ENCODE assay signal across 16 mouse cellular contexts in the genomic region with DNA sequence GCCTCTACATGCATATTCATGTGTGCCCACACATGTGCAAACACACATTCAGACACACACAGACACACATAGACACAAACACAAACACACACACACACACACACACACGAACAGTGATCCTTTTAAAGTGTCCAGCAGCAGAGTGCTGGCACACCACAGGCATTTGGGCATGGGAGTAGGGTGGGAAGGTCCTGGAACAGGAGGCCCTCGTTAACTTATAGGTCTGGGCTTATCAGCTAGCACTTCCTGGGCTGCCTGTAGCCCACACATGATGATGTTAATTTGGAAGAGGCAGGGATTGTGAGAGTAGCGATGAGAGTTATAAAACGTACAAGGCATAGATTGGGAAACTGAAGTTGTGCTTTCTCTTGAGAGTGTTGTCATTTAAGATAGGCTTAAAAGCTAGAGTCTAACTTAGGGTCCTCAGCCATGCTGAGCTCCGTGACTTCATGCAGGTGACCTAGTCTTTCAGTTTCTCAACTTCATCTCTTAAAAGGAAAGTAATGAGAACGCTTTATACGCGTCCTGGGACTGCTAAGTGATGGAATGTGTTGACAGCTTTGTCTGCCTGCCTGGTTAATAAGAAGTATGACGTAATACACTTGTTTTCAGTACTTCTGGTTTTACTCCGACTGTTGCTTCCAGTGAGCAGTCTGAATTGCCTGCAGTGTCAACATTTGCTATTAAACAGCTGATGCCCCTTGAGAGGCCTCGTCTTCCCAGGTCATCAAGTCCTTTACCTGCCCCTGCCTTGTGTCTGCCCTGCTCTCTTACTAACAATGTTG. TPM values are rescaled to one million over a fixed set of nuclear protein-coding genes. Genes with fewer than 3 reads are reported as not detected.
DNase-seq lines count a peak whose midpoint lies in the region; ATAC-seq lines count a peak whose summit lies in the region.
"Had no signal": no experiment of that assay in that cellular context is flagged by ENCODE, and none has a peak within 500 bp of the region (broad histone marks: within the 10 kb centered on the region; RNA-seq: fewer than 3 reads in every experiment).

No protein-coding gene starts in this region.

- no peaks in the 10 kb centered on the region for H3K36me3 ChIP-seq in heart, embryonic 14.5 days (ENCODE audit: control insufficient read depth, insufficient read depth, low read length)
- no peaks in the 10 kb centered on the region for H3K36me3 ChIP-seq in macrophage (ENCODE audit: inconsistent target)
- H3K36me3 ChIP-seq: midbrain, embryonic 12.5 days; neural tube, embryonic 13.5 days had no signal

- peak overlapping the region; percentile 22 for H3K4me2 ChIP-seq in heart, embryonic 14.5 days (ENCODE audit: low read length)
- H3K4me2 ChIP-seq: midbrain, embryonic 12.5 days; neural tube, embryonic 13.5 days had no signal

- no peaks in the 10 kb centered on the region for H3K27me3 ChIP-seq in heart, embryonic 14.5 days (ENCODE audit: control insufficient read depth, insufficient read depth, low read length)
- H3K27me3 ChIP-seq: midbrain, embryonic 12.5 days; neural tube, embryonic 13.5 days had no signal

- no peaks in the 10 kb centered on the region for H3K9me3 ChIP-seq in heart, embryonic 14.5 days (ENCODE audit: control insufficient read depth, low read length)
- H3K9me3 ChIP-seq: midbrain, embryonic 12.5 days; neural tube, embryonic 13.5 days had no signal

- ATAC-seq in heart, embryonic 14.5 days (ENCODE audit: insufficient number of reproducible peaks, insufficient read depth, low FRiP score, low read depth): peak; percentile 69

- H3K4me3 ChIP-seq in heart, embryonic 14.5 days (ENCODE audit: control insufficient read depth in 1 of 2, insufficient read depth in 1 of 2, low read depth in 1 of 2, low read length in 2 of 2): no peak overlapping the region
- no peak overlapping the region for H3K4me3 ChIP-seq in macrophage (ENCODE audit: inconsistent target)
- H3K4me3 ChIP-seq: midbrain, embryonic 12.5 days; neural tube, embryonic 13.5 days had no signal

- no peak overlapping the region for H3K9ac ChIP-seq in heart, embryonic 14.5 days (ENCODE audit: low read length)
- H3K9ac ChIP-seq: midbrain, embryonic 12.5 days; neural tube, embryonic 13.5 days had no signal

- DNase-seq in heart, adult 11 months: peak; percentile 82
- no peak for DNase-seq in heart, postnatal 36 days
- peak; percentile 38 for DNase-seq in 416B (ENCODE audit: low read depth)
- DNase-seq in adrenal gland, adult 2 months: no peak
- no peak for DNase-seq in c-Kit-positive CD71-positive TER-119-positive erythroid progenitor cells, embryonic 14.5 days (ENCODE audit: low spot score)
- DNase-seq in kidney, postnatal 10 days: no peak
- DNase-seq: gastrocnemius, postnatal 14 days; kidney, postnatal 25 days; right cerebral cortex, adult 18-20 months had no signal

- H3K79me2 ChIP-seq in macrophage (ENCODE audit: inconsistent target): peaks cover 20% of the 10 kb centered on the region; the same call in 1 of the 2 replicates

- WGBS in heart, embryonic 14.5 days: 13% methylated on average over 11 of the region's 11 CpGs
- 44% methylated on average over 11 of the region's 11 CpGs for WGBS in macrophage (ENCODE audit: missing documents)

- H3K4me1 ChIP-seq in heart, embryonic 14.5 days (ENCODE audit: control insufficient read depth in 2 of 2, insufficient read depth in 2 of 2, low read length in 2 of 2): peaks cover 19 to 27% of the 10 kb centered on the region in 2 experiments
- H3K4me1 ChIP-seq: midbrain, embryonic 12.5 days; neural tube, embryonic 13.5 days had no signal

- intact Hi-C loops in heart, postnatal 36 days (cut with DNase I): no loop called here

- H3K27ac ChIP-seq in heart, embryonic 14.5 days (replicated peaks in 1 of 2; ENCODE audit: control insufficient read depth in 1 of 2, insufficient read depth in 1 of 2, low read depth in 2 of 2, low read length in 2 of 2): peak overlapping the region; percentile 74 to 80
- H3K27ac ChIP-seq in macrophage: peak overlapping the region; percentile 97
- H3K27ac ChIP-seq: midbrain, embryonic 12.5 days; neural tube, embryonic 13.5 days had no signal

RNA-seq across cellular contexts. Expression of gene P2ry13, which starts 5.8 kb away (rescaled TPM):
- 1 to 10 TPM in 1 of 2 experiments, under 1 TPM in 1; 0.64 to 1.1 TPM for total RNA-seq in heart, postnatal 36 days (2021)
- polyA plus RNA-seq in heart, embryonic 14.5 days (2014; fragmentation: Nextera tagmentation; extraction: Ambion mirVana): 0.49 and 0.78 TPM in 2 replicates
- total RNA-seq in macrophage (2018; cell fraction: chromatin; rRNA removed): 10 to 100 TPM in 5 of 26 experiments, 1 to 10 TPM in 20, under 1 TPM in 1; 0.34 to 30.4 (median 4.6) TPM
- total RNA-seq in macrophage (2018; cell fraction: cytosol; rRNA removed): 10 to 100 TPM in 24 of 26 experiments, 1 to 10 TPM in 2; 9.7 to 46.8 (median 16.9) TPM
- total RNA-seq in macrophage (2018; cell fraction: nucleus; rRNA removed): 10 to 100 TPM in 25 of 26 experiments, 1 to 10 TPM in 1; 6.6 to 58.2 (median 22.0) TPM
- polyA plus RNA-seq in macrophage (2018): 9.9 to 20.0 TPM (median 15.2 TPM) in 3 replicates
- 1 to 10 TPM in 1 of 2 experiments, under 1 TPM in 1; 0.98 to 1.7 TPM for total RNA-seq in adrenal gland, adult 2 months (2021)
- 0.33 and 0.41 TPM in 2 replicates for polyA plus RNA-seq in adrenal gland, adult 2 months (2012; rRNA removed)

RNA-seq across cellular contexts. Expression of gene Gpr87, which starts 10.0 kb away (rescaled TPM):
- not detected for total RNA-seq in heart, postnatal 36 days (2021)
- polyA plus RNA-seq in heart, embryonic 14.5 days (2014; fragmentation: Nextera tagmentation; extraction: Ambion mirVana): not detected in 2 replicates
- total RNA-seq in macrophage (2018; cell fraction: chromatin; rRNA removed): not detected
- not detected for total RNA-seq in macrophage (2018; cell fraction: cytosol; rRNA removed)
- not detected for total RNA-seq in macrophage (2018; cell fraction: nucleus; rRNA removed)
- polyA plus RNA-seq in macrophage (2018): not detected in 3 replicates
- not detected for total RNA-seq in adrenal gland, adult 2 months (2021)
- not detected in 2 replicates for polyA plus RNA-seq in adrenal gland, adult 2 months (2012; rRNA removed)
- total RNA-seq: gastrocnemius, postnatal 14 days; left cerebral cortex, adult 18-20 months; liver, adult 2 months had no signal
- polyA plus RNA-seq: intestine, embryonic 14.5 days; liver, adult 2 months; neural tube, embryonic 13.5 days had no signal

RNA-seq across cellular contexts. Expression of gene P2ry14, which starts 51.5 kb away (rescaled TPM):
- 1 to 10 TPM; 5.0 to 5.8 TPM for total RNA-seq in heart, postnatal 36 days (2021)
- polyA plus RNA-seq in heart, embryonic 14.5 days (2014; fragmentation: Nextera tagmentation; extraction: Ambion mirVana): 2.1 and 2.5 TPM in 2 replicates
- total RNA-seq in macrophage (2018; cell fraction: chromatin; rRNA removed): 100 to 1,000 TPM in 5 of 26 experiments, 10 to 100 TPM in 21; 19.4 to 147 (median 66.7) TPM
- 100 to 1,000 TPM in 3 of 26 experiments, 10 to 100 TPM in 23; 32.6 to 136 (median 62.8) TPM for total RNA-seq in macrophage (2018; cell fraction: cytosol; rRNA removed)
- total RNA-seq in macrophage (2018; cell fraction: nucleus; rRNA removed): 100 to 1,000 TPM in 8 of 26 experiments, 10 to 100 TPM in 18; 19.8 to 137 (median 73.9) TPM
- 13.2 to 63.8 TPM (median 61.0 TPM) in 3 replicates for polyA plus RNA-seq in macrophage (2018)
- total RNA-seq in adrenal gland, adult 2 months (2021): 10 to 100 TPM; 13.7 to 26.7 TPM
- polyA plus RNA-seq in adrenal gland, adult 2 months (2012; rRNA removed): 2.5 and 3.6 TPM in 2 replicates

RNA-seq across cellular contexts. Expression of gene P2ry12, which starts 57.8 kb away (rescaled TPM):
- 1 to 10 TPM; 2.3 to 2.6 TPM for total RNA-seq in heart, postnatal 36 days (2021)
- polyA plus RNA-seq in heart, embryonic 14.5 days (2014; fragmentation: Nextera tagmentation; extraction: Ambion mirVana): 0.96 and 1.2 TPM in 2 replicates
- 1 to 10 TPM in 21 of 26 experiments, under 1 TPM in 2, not detected in 3; 0.58 to 8.5 (median 3.7) TPM for total RNA-seq in macrophage (2018; cell fraction: chromatin; rRNA removed)
- 10 to 100 TPM in 11 of 26 experiments, 1 to 10 TPM in 15; 4.2 to 13.4 (median 7.8) TPM for total RNA-seq in macrophage (2018; cell fraction: cytosol; rRNA removed)
- total RNA-seq in macrophage (2018; cell fraction: nucleus; rRNA removed): 10 to 100 TPM in 6 of 26 experiments, 1 to 10 TPM in 19, under 1 TPM in 1; 0.79 to 15.2 (median 5.8) TPM
- polyA plus RNA-seq in macrophage (2018): 11.1 to 13.5 TPM (median 11.2 TPM) in 3 replicates
- 1 to 10 TPM; 1.9 to 2.7 TPM for total RNA-seq in adrenal gland, adult 2 months (2021)
- polyA plus RNA-seq in adrenal gland, adult 2 months (2012; rRNA removed): 1.6 and 2.6 TPM in 2 replicates

Comparison
In these comparisons a context has a peak if more than half of its experiments do, and no peak if none do; other contexts are left out.
1. DNase-seq: peak in heart, adult 11 months (single experiment) and 416B (single experiment); none in heart, postnatal 36 days (0 of 2), adrenal gland, adult 2 months (single experiment), c-Kit-positive CD71-positive TER-119-positive erythroid progenitor cells, embryonic 14.5 days (single experiment) and kidney, postnatal 10 days (single experiment).